Mouse (Mus musculus) E14TG2a.4 (cell line): Measurements from ENCODE around the gene Fcf1.

Source experiments
- H3K27me3 ChIP-seq: 2 replicates; pipeline ENCODE4 v1.6.1; 2014; ENCODE audit warnings: low read length, control low read depth; ENCODE audit not compliant: insufficient read depth
- H3K36me3 ChIP-seq: 2 replicates; pipeline ENCODE4 v1.6.1; 2014; ENCODE audit warnings: low read length, control low read depth; ENCODE audit not compliant: insufficient read depth
- H3K4me1 ChIP-seq: replicated peaks from 2 replicates; pipeline ENCODE4 v1.6.1; 2014; ENCODE audit warnings: low read depth, low read length, control low read depth
- H3K4me3 ChIP-seq: replicated peaks from 2 replicates; pipeline ENCODE4 v1.5.1; 2014; ENCODE audit warnings: mild to moderate bottlenecking, low read length
- H3K9me3 ChIP-seq: 2 replicates; pipeline ENCODE4 v1.6.1; 2014; ENCODE audit warnings: low read length, control low read depth
- CTCF ChIP-seq: conservative IDR thresholded peaks from 2 replicates; pipeline ENCODE4 v1.5.1; 2014; ENCODE audit warnings: low read length
- NANOG ChIP-seq: IDR thresholded peaks from 2 replicates; pipeline ENCODE4 v1.6.1; 2014; ENCODE audit warnings: borderline replicate concordance, low read length, mixed read lengths
- POU5F1 ChIP-seq: IDR thresholded peaks from 2 replicates; pipeline ENCODE4 v1.6.1; 2014; ENCODE audit warnings: low read length, borderline replicate concordance

Gene Fcf1

DNA sequence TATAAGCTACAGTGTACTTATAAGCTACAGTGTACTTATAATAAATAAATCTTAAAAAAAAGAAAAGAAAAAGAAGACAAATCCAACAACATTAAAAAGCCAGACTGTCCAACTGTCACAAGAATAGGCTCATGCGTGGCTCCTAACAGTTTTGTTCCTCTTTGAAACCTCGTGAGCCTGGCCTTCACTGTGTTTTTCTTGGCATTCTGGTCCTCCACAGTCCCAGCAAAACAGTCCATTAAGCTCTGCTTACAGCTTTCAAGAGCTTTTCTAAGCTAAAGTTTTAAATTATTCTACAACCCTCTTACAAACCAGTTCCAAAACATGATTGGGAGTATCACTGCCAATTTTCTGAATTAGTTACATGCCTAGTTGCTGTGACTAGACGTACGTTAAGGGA, 18.8 kb downstream of the Fcf1 start:
- Histone ChIP-seq H3K4me1 (no peaks in the 10 kb centered on the region), H3K4me3 (no peak overlapping the region), H3K9me3 (peaks cover 9% of the 10 kb centered on the region), H3K27me3 (peaks cover 13% of the 10 kb centered on the region), H3K36me3 (peaks cover 5% of the 10 kb centered on the region)
- no peak for TF ChIP-seq POU5F1
- TF ChIP-seq CTCF = no peak
- TF ChIP-seq NANOG = no peak

- Histone ChIP-seq H3K4me1 (peaks cover 25% of the 10 kb centered on the region), H3K27me3 (peaks cover 6% of the 10 kb centered on the region), H3K9me3 (peaks cover 9% of the 10 kb centered on the region), H3K36me3 (peaks cover 25% of the 10 kb centered on the region), H3K4me3 (no peak overlapping the region)
- TF ChIP-seq CTCF (no peak), POU5F1 (no peak), NANOG (no peak)
Measured at GRCm38 (mm10) chr12:84995112-84995761, 24.5 kb downstream of the Fcf1 start.

DNA sequence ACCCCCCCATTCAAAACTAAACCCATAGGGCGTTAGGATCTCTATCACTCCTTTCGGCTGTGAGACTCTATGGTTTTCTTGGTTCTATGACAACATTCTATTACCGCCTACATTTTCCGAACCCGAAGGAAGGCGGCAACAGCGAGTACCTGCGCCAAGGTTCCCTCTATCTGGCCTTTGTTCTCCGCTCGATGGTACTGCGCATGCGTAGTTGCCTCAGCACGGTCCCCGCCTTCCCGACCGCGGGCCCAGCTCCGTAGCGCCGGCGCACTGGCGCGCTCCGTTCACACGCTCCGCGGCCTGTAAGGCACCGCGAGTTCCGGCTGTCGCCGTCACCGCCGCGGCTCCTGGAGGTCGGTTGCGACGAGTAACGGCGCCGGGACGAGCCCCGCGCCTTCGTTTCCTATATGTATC, 25.4 kb downstream of the Fcf1 start, which contains the start of gene Ylpm1:
TSS of gene Ylpm1 (plus strand) at position 239 of the 414 bp plus-strand sequence.
- Histone ChIP-seq H3K36me3 (peaks cover 31% of the 10 kb centered on the region), H3K4me1 (peaks cover 25% of the 10 kb centered on the region), H3K4me3 (peak within 1 kb of the TSS; percentile 94), H3K9me3 (peaks cover 9% of the 10 kb centered on the region), H3K27me3 (peaks cover 3% of the 10 kb centered on the region)
- TF ChIP-seq NANOG = no peak
- TF ChIP-seq CTCF = peak; percentile 10; the same call in 1 of the 2 replicates
- TF ChIP-seq POU5F1 = no peak

- Histone ChIP-seq H3K36me3 (peaks cover 37% of the 10 kb centered on the region), H3K27me3 (peaks cover 1% of the 10 kb centered on the region), H3K4me1 (peaks cover 25% of the 10 kb centered on the region), H3K9me3 (peaks cover 11% of the 10 kb centered on the region), H3K4me3 (peak overlapping the region; percentile 94)
- no peak for TF ChIP-seq NANOG
Measured at GRCm38 (mm10) chr12:84996501-84997398, 26.1 kb downstream of the Fcf1 start.

DNA sequence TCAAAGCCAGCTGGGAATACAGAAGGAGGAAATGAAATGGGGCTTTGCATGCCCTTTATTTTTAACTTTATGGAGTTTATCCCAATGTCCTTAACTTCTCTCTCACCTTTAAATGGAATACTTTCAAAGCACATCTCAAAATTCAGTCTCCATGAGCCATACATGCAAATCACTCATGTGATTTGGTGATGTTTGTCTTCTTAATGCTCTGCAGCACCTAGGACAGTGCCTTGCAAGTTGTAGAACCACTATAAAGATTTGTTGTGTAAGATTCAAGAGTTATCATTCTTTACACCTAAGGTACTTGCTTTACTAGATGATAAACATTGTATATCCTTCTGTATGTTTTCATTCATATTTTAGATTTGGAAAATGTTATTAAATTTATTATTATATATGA, 28.4 kb downstream of the Fcf1 start:
- no peaks in the 10 kb centered on the region for H3K27me3 ChIP-seq
- H3K4me1 ChIP-seq = peaks cover 25% of the 10 kb centered on the region
- peaks cover 26% of the 10 kb centered on the region for H3K9me3 ChIP-seq
- H3K4me3 ChIP-seq = no peak overlapping the region
- TF ChIP-seq CTCF = no peak
- no peak for TF ChIP-seq NANOG
- no peak for TF ChIP-seq POU5F1
- peaks cover 57% of the 10 kb centered on the region for H3K36me3 ChIP-seq

DNA sequence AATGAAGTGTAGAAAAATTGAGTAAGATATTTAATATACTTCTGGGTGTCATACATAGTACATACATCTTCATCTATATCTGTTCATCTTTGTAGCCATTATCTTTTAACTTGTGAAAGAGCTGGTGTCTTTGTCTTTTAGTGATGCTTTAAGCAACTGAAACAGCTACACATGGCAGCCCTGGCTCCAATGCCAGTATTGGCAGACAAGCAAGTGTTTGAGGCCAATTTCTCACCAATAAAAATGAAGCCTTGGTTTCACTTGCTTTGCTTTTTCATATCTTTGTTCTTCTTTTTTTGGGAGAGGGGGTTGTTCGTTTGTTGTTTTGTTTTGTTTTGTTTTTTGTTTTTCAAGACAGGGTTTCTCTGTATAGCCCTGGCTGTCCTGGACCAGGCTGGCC, 35.5 kb downstream of the Fcf1 start:
- Histone ChIP-seq H3K4me1 (peaks cover 13% of the 10 kb centered on the region), H3K27me3 (no peaks in the 10 kb centered on the region), H3K36me3 (peaks cover 51% of the 10 kb centered on the region), H3K9me3 (peaks cover 37% of the 10 kb centered on the region), H3K4me3 (no peak overlapping the region)
- TF ChIP-seq POU5F1 (no peak), NANOG (no peak), CTCF (no peak)

GRCm38 (mm10) chr12:85007021-85007420, 36.3 kb downstream of the Fcf1 start:
- peaks cover 47% of the 10 kb centered on the region for H3K36me3 ChIP-seq
- H3K9me3 ChIP-seq = peaks cover 32% of the 10 kb centered on the region
- TF ChIP-seq NANOG (no peak), CTCF (no peak), POU5F1 (no peak)
- H3K27me3 ChIP-seq = no peaks in the 10 kb centered on the region
- H3K4me3 ChIP-seq = no peak overlapping the region
- H3K4me1 ChIP-seq = peaks cover 16% of the 10 kb centered on the region

GRCm38 (mm10) chr12:85009776-85010175, 39.1 kb downstream of the Fcf1 start:
- H3K4me1 ChIP-seq = peaks cover 25% of the 10 kb centered on the region
- peaks cover 50% of the 10 kb centered on the region for H3K36me3 ChIP-seq
- H3K9me3 ChIP-seq = peaks cover 7% of the 10 kb centered on the region
- H3K4me3 ChIP-seq = no peak overlapping the region
- H3K27me3 ChIP-seq = no peaks in the 10 kb centered on the region
- TF ChIP-seq CTCF (no peak), POU5F1 (no peak), NANOG (no peak)
